Mouse (Mus musculus): ENCODE measurements around the gene Gm10644. TPM values are rescaled to one million over a fixed set of nuclear protein-coding genes. Genes with fewer than 3 reads are reported as not detected.
A peak's percentile ranks its signal among the peaks of the same experiment; 100 is the strongest.
"Not testable (repeated sequence)": the region's sequence is repeated elsewhere in the genome, so short reads cannot be mapped to it uniquely, and the experiment has no call there.

Gm10644 gene
- polyA plus RNA-seq, 1 experiment from 2014 or later = 0.67 TPM

GRCm38 (mm10) chr8:83996567-83997505 is 41.8 kb upstream of the Gm10644 start:
- Histone ChIP-seq H3K27me3 (peaks cover 22% of the 10 kb centered on the region), H3K27ac (peak overlapping the region; percentile 95), H3K4me1 (peaks cover 31% of the 10 kb centered on the region), H3K4me3 (peak overlapping the region; percentile 76), H3K4me2 (peak overlapping the region; percentile 84), H3K9ac (peak overlapping the region; percentile 87), H3K36me3 (ENCODE audit: poor library complexity, severe bottlenecking) (peaks cover 48% of the 10 kb centered on the region), H3K9me3 (replicated peaks) (no peaks in the 10 kb centered on the region)
- ATAC-seq = peak; percentile 73
- under 1% methylated on average over 66 of the region's 103 CpGs for WGBS

GRCm38 (mm10) chr8:83995973-83996372 is 41.0 kb upstream of the Gm10644 start:
- 9% methylated on average over 12 of the region's 12 CpGs for WGBS
- H3K9ac ChIP-seq = no peak overlapping the region
- 0 out of 2 replicates have a peak, but pooled peaks have one; percentile 9 for ATAC-seq

GRCm38 (mm10) chr8:83994030-83994429 is 39.0 kb upstream of the Gm10644 start:
- H3K36me3 ChIP-seq (ENCODE audit: poor library complexity, severe bottlenecking) = peaks cover 55% of the 10 kb centered on the region
- no peak overlapping the region for H3K4me2 ChIP-seq
- peaks cover 8% of the 10 kb centered on the region for H3K4me1 ChIP-seq
- H3K27ac ChIP-seq = no peak overlapping the region
- no peak overlapping the region for H3K4me3 ChIP-seq
- H3K27me3 ChIP-seq = no peaks in the 10 kb centered on the region
- ATAC-seq = no peak
- WGBS = 91% methylated on average over 3 of the region's 3 CpGs
- no peak overlapping the region for H3K9ac ChIP-seq
- H3K9me3 ChIP-seq (replicated peaks) = no peaks in the 10 kb centered on the region

More at GRCm38 (mm10) chr8:83995973-83996372, 41.0 kb upstream of the Gm10644 start:
- Histone ChIP-seq H3K36me3 (ENCODE audit: poor library complexity, severe bottlenecking) (peaks cover 50% of the 10 kb centered on the region), H3K4me2 (peak overlapping the region; percentile 84), H3K9me3 (replicated peaks) (no peaks in the 10 kb centered on the region), H3K4me1 (peaks cover 23% of the 10 kb centered on the region), H3K27me3 (peaks cover 13% of the 10 kb centered on the region), H3K4me3 (peak overlapping the region; percentile 76; the same call in 1 of the 2 replicates), H3K27ac (no peak overlapping the region)

- Histone ChIP-seq H3K27ac (no peak overlapping the region), H3K4me3 (no peak overlapping the region), H3K4me1 (0 out of 2 replicates have a peak, but pooled peaks cover 4% of the 10 kb centered on the region), H3K9ac (no peak overlapping the region), H3K27me3 (no peaks in the 10 kb centered on the region), H3K36me3 (ENCODE audit: poor library complexity, severe bottlenecking) (peaks cover 70% of the 10 kb centered on the region), H3K9me3 (replicated peaks) (no peaks in the 10 kb centered on the region), H3K4me2 (no peak overlapping the region)
- WGBS = 89% methylated on average over 2 of the region's 2 CpGs
- no peak for ATAC-seq
These were observed 37.5 kb upstream of the Gm10644 start for GRCm38 (mm10) chr8:83992488-83992887.

- Histone ChIP-seq H3K4me1 (no peaks in the 10 kb centered on the region), H3K9ac (no peak overlapping the region), H3K4me3 (no peak overlapping the region), H3K27me3 (no peaks in the 10 kb centered on the region), H3K27ac (no peak overlapping the region), H3K9me3 (replicated peaks) (no peaks in the 10 kb centered on the region), H3K36me3 (ENCODE audit: poor library complexity, severe bottlenecking) (peaks cover 91% of the 10 kb centered on the region), H3K4me2 (no peak overlapping the region)
- no peak for ATAC-seq
- WGBS = 92% methylated on average over 14 of the region's 14 CpGs
These were observed 35.2 kb upstream of the Gm10644 start for GRCm38 (mm10) chr8:83990170-83990569.

GRCm38 (mm10) chr8:83989243-83989642 is 34.2 kb upstream of the Gm10644 start:
- Histone ChIP-seq H3K36me3 (ENCODE audit: poor library complexity, severe bottlenecking) (peaks cover 90% of the 10 kb centered on the region), H3K4me1 (no peaks in the 10 kb centered on the region), H3K9ac (no peak overlapping the region), H3K4me2 (no peak overlapping the region), H3K4me3 (no peak overlapping the region), H3K27me3 (no peaks in the 10 kb centered on the region), H3K27ac (no peak overlapping the region), H3K9me3 (replicated peaks) (no peaks in the 10 kb centered on the region)
- 92% methylated on average over 7 of the region's 7 CpGs for WGBS
- no peak for ATAC-seq

- ATAC-seq; H3K27ac ChIP-seq; H3K9me3 ChIP-seq (replicated peaks); H3K4me1 ChIP-seq; H3K27me3 ChIP-seq; H3K9ac ChIP-seq; H3K4me2 ChIP-seq; H3K4me3 ChIP-seq: not testable (repeated sequence)
- 93% methylated on average over 2 of the region's 2 CpGs for WGBS
- peaks cover 80% of the 10 kb centered on the region for H3K36me3 ChIP-seq (ENCODE audit: poor library complexity, severe bottlenecking)
These were observed 28.2 kb upstream of the Gm10644 start for GRCm38 (mm10) chr8:83983222-83983621.

GRCm38 (mm10) chr8:83982449-83982848 is 27.4 kb upstream of the Gm10644 start:
- WGBS = 87% methylated on average over 4 of the region's 4 CpGs
- peaks cover 72% of the 10 kb centered on the region for H3K36me3 ChIP-seq (ENCODE audit: poor library complexity, severe bottlenecking)

GRCm38 (mm10) chr8:83981533-83981932 is 26.5 kb upstream of the Gm10644 start:
- no peak for ATAC-seq
- WGBS = 95% methylated on average over 7 of the region's 7 CpGs
- H3K4me3 ChIP-seq = no peak overlapping the region

More at GRCm38 (mm10) chr8:83982449-83982848, 27.4 kb upstream of the Gm10644 start:
- no peak overlapping the region for H3K4me2 ChIP-seq
- no peaks in the 10 kb centered on the region for H3K27me3 ChIP-seq
- no peak overlapping the region for H3K27ac ChIP-seq
- no peak overlapping the region for H3K9ac ChIP-seq
- ATAC-seq = no peak
- H3K4me3 ChIP-seq = no peak overlapping the region
- H3K4me1 ChIP-seq = peaks cover 12% of the 10 kb centered on the region
- H3K9me3 ChIP-seq (replicated peaks) = no peaks in the 10 kb centered on the region; the same call in 1 of the 2 replicates

GRCm38 (mm10) chr8:83980845-83981244 is 25.8 kb upstream of the Gm10644 start:
- Histone ChIP-seq H3K4me3 (no peak overlapping the region), H3K27ac (no peak overlapping the region), H3K4me1 (peaks cover 24% of the 10 kb centered on the region), H3K9ac (no peak overlapping the region), H3K9me3 (replicated peaks) (no peaks in the 10 kb centered on the region; the same call in 1 of the 2 replicates), H3K4me2 (no peak overlapping the region), H3K27me3 (no peaks in the 10 kb centered on the region), H3K36me3 (ENCODE audit: poor library complexity, severe bottlenecking) (peaks cover 56% of the 10 kb centered on the region)
- 90% methylated on average over 8 of the region's 8 CpGs for WGBS
- ATAC-seq = no peak

More at GRCm38 (mm10) chr8:83981533-83981932, 26.5 kb upstream of the Gm10644 start:
- H3K27ac ChIP-seq = no peak overlapping the region
- no peaks in the 10 kb centered on the region for H3K27me3 ChIP-seq
- peaks cover 63% of the 10 kb centered on the region for H3K36me3 ChIP-seq (ENCODE audit: poor library complexity, severe bottlenecking)
- no peaks in the 10 kb centered on the region; the same call in 1 of the 2 replicates for H3K9me3 ChIP-seq (replicated peaks)
- H3K9ac ChIP-seq = no peak overlapping the region
- no peak overlapping the region for H3K4me2 ChIP-seq
- peaks cover 21% of the 10 kb centered on the region for H3K4me1 ChIP-seq

- Histone ChIP-seq H3K27ac (no peak overlapping the region), H3K27me3 (no peaks in the 10 kb centered on the region), H3K4me2 (no peak overlapping the region), H3K4me1 (peaks cover 25% of the 10 kb centered on the region), H3K36me3 (ENCODE audit: poor library complexity, severe bottlenecking) (peaks cover 52% of the 10 kb centered on the region), H3K4me3 (no peak overlapping the region), H3K9ac (no peak overlapping the region), H3K9me3 (replicated peaks) (no peaks in the 10 kb centered on the region; the same call in 1 of the 2 replicates)
- 86% methylated on average over 1 of the region's 1 CpGs for WGBS
- ATAC-seq = no peak
These were observed 25.2 kb upstream of the Gm10644 start for GRCm38 (mm10) chr8:83980250-83980649.

- Histone ChIP-seq H3K36me3 (ENCODE audit: poor library complexity, severe bottlenecking) (peaks cover 37% of the 10 kb centered on the region), H3K9me3 (replicated peaks) (no peaks in the 10 kb centered on the region; the same call in 1 of the 2 replicates), H3K27me3 (no peaks in the 10 kb centered on the region), H3K9ac (0 out of 2 replicates have a peak overlapping the region, but pooled peaks have one; percentile 8), H3K4me3 (no peak overlapping the region), H3K4me2 (no peak overlapping the region), H3K4me1 (peaks cover 44% of the 10 kb centered on the region), H3K27ac (no peak overlapping the region)
- no peak for ATAC-seq
- 76% methylated on average over 9 of the region's 9 CpGs for WGBS
These were observed 23.2 kb upstream of the Gm10644 start for GRCm38 (mm10) chr8:83978200-83978599.
